Mouse (Mus musculus): ENCODE measurements at regions not wholly inside any gene's neighbourhood (a gene's known extent, or its start where the extent isn't known, plus 50 kb on each side); places are given as distances from the start of the nearest gene placed in this dataset.

DNA sequence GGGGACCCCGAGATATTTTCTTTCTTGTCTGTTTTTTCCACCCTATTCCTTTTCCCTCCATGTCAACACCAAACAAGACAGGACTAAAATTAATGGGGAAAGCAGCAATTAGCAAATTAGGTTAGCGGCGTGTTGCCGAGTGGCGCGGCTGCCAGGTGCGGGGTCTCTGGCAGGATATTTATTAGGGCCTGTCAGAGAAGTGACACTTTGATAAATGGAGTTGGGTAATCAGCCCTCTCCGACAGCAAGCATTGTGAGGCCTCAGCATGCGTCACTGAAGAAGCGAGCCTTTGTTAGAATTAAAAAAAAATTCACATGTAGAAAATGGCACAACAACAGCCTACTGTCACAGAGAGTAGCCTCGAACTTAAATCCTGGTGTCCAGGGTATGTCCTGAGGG is 162.3 kb downstream of the Dhx35 start:
- WGBS = 76% methylated on average over 11 of the region's 11 CpGs
- Histone ChIP-seq H3K9ac (ENCODE audit: low read depth, low read length) (no peak overlapping the region), H3K4me3 (no peak overlapping the region), H3K36me3 (ENCODE audit: control insufficient read depth, insufficient read depth, low read length) (no peaks in the 10 kb centered on the region), H3K27me3 (ENCODE audit: control insufficient read depth, insufficient read depth, low read length) (no peaks in the 10 kb centered on the region), H3K27ac (no peak overlapping the region), H3K79me2 (replicated peaks; ENCODE audit: control insufficient read depth, insufficient read depth, low read length) (no peaks in the 10 kb centered on the region), H3K4me1 (ENCODE audit: control insufficient read depth, insufficient read depth, low read length) (no peaks in the 10 kb centered on the region)
- TF ChIP-seq EP300 (IDR thresholded peaks at IDR 0.05; ENCODE audit: insufficient read depth, low read depth, low read length) = no peak
- TF ChIP-seq CTCF (IDR thresholded peaks at IDR 0.05) = no peak
- TF ChIP-seq POLR2A (IDR thresholded peaks at IDR 0.05; ENCODE audit: insufficient read depth, low read depth, low read length) = no peak
- intact Hi-C loops (cut with DNase I) = no loop called here
- no peak for DNase-seq

DNA sequence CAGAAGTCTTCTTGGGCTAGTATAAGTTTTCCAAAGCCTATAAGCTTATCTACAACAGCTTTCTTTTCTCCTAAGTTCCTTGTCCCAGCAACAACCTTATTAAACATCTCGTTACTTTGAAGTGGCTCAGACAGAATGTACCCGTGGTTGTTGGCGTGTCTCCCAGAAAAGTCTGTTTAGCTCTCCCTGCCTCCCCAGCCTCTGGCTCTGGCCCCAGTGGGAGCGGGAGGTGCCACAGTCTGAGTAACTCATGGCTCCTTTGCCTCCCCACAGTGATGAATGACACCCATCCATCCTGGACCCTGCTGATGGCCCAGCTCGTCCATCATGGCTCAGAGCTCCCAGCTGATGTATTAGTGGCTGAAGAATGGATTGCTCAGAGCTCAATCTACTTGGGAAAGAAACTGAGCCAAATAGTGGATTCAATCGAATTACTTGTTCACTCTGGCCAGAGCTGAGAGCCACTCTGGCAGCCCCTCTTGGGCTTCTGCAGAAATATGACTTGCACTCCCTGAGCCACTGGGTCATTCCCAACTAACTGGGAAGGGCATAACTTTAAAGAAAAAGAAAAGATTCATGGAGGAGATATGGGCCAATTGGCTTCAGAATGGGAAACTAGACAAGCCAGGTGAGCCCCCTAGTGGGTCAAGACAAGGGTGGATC is 170.5 kb downstream of the Dhx35 start:
- H3K27ac ChIP-seq = no peak overlapping the region
- WGBS = 47% methylated on average over 6 of the region's 6 CpGs
- DNase-seq = peak; percentile 61 to 68
- no peaks in the 10 kb centered on the region for H3K27me3 ChIP-seq (ENCODE audit: control insufficient read depth, insufficient read depth, low read length)
- peaks cover 4% of the 10 kb centered on the region for H3K4me1 ChIP-seq (ENCODE audit: control insufficient read depth, insufficient read depth, low read length)
- no peaks in the 10 kb centered on the region for H3K79me2 ChIP-seq (replicated peaks; ENCODE audit: control insufficient read depth, insufficient read depth, low read length)
- intact Hi-C loops (cut with DNase I) = loop anchor here (5.0 kb wide), 1 partner anchor 48 kb away; no protein-coding TSS in a partner anchor
- no peak for TF ChIP-seq CTCF (IDR thresholded peaks at IDR 0.05)
- no peak for TF ChIP-seq POLR2A (IDR thresholded peaks at IDR 0.05; ENCODE audit: insufficient read depth, low read depth, low read length)
- TF ChIP-seq EP300 (IDR thresholded peaks at IDR 0.05; ENCODE audit: insufficient read depth, low read depth, low read length) = 0 out of 2 replicates have a peak, but pooled peaks have one; percentile 7
- H3K36me3 ChIP-seq (ENCODE audit: control insufficient read depth, insufficient read depth, low read length) = no peaks in the 10 kb centered on the region
- H3K9ac ChIP-seq (ENCODE audit: low read depth, low read length) = no peak overlapping the region
- no peak overlapping the region for H3K4me3 ChIP-seq

DNA sequence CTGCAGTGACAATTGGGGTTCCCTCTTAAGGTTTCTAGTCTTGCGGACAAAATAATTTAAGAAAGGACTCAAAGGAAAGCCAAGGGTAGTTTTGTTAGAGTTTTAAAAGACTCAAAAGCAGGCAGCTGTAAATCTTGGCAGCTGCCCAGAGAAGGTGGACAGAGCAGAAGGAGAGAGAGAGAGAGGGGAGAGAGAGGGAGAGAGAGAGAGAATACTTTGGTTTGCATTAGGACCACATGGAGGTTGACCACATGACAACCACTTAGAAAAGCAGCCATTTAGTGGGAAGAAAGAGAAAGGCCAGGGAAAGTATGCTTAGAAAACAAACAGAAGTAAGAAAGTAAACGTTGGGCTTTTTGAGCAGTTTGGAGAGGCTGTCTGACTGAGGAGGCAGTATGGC is 177.6 kb downstream of the Dhx35 start:
- H3K27ac ChIP-seq = no peak overlapping the region
- H3K9ac ChIP-seq (ENCODE audit: low read depth, low read length) = no peak overlapping the region
- 65% methylated on average over 2 of the region's 2 CpGs for WGBS
- H3K4me1 ChIP-seq (ENCODE audit: control insufficient read depth, insufficient read depth, low read length) = no peaks in the 10 kb centered on the region
- intact Hi-C loops (cut with DNase I) = no loop called here
- no peak for TF ChIP-seq CTCF (IDR thresholded peaks at IDR 0.05)
- H3K79me2 ChIP-seq (replicated peaks; ENCODE audit: control insufficient read depth, insufficient read depth, low read length) = no peaks in the 10 kb centered on the region
- no peaks in the 10 kb centered on the region for H3K27me3 ChIP-seq (ENCODE audit: control insufficient read depth, insufficient read depth, low read length)
- DNase-seq = no peak
- H3K36me3 ChIP-seq (ENCODE audit: control insufficient read depth, insufficient read depth, low read length) = no peaks in the 10 kb centered on the region
- no peak overlapping the region for H3K4me3 ChIP-seq

DNA sequence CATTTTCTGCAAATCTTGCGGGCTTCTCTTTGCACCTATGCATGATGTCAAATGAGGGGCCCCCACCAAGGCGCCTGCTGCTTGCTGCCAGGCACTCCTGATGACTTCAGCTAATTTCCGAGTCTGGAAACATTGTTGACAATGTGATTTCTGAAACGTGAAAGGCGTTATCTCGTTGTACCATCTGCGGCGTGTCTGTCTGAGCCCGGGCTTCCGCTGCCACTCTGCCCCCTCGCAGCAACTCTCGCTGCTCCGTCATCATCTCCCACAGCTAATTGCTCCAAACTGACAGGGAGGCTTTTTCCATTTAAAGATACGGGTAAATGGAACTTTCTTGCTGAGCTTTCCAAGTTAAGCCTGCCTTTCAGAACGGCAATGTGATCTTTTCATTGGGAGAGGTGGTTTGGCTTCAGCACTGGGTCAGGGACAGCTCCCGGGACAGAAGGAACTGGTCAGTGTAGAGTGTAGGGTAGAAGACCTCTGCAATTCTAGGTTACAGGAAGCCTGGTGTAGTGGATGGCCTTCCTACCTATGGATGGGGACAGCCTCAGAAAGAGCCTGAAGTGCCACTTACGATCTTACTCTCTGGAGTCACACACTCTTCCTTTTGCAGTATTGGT is 191.0 kb downstream of the Dhx35 start:
- Histone ChIP-seq H3K27me3 (ENCODE audit: control insufficient read depth, insufficient read depth, low read length) (no peaks in the 10 kb centered on the region), H3K36me3 (ENCODE audit: control insufficient read depth, insufficient read depth, low read length) (no peaks in the 10 kb centered on the region), H3K4me3 (no peak overlapping the region), H3K79me2 (replicated peaks; ENCODE audit: control insufficient read depth, insufficient read depth, low read length) (no peaks in the 10 kb centered on the region), H3K9ac (ENCODE audit: low read depth, low read length) (no peak overlapping the region), H3K4me1 (ENCODE audit: control insufficient read depth, insufficient read depth, low read length) (no peaks in the 10 kb centered on the region), H3K27ac (no peak overlapping the region)
- intact Hi-C loops (cut with DNase I) = loop anchor here (2.0 kb wide), 1 partner anchor 73 kb away; no protein-coding TSS in a partner anchor
- TF ChIP-seq POLR2A (IDR thresholded peaks at IDR 0.05; ENCODE audit: insufficient read depth, low read depth, low read length) = no peak
- no peak for TF ChIP-seq CTCF (IDR thresholded peaks at IDR 0.05)
- TF ChIP-seq EP300 (IDR thresholded peaks at IDR 0.05; ENCODE audit: insufficient read depth, low read depth, low read length) = no peak
- 68% methylated on average over 17 of the region's 17 CpGs for WGBS
- DNase-seq = peak; percentile 5 to 40

DNA sequence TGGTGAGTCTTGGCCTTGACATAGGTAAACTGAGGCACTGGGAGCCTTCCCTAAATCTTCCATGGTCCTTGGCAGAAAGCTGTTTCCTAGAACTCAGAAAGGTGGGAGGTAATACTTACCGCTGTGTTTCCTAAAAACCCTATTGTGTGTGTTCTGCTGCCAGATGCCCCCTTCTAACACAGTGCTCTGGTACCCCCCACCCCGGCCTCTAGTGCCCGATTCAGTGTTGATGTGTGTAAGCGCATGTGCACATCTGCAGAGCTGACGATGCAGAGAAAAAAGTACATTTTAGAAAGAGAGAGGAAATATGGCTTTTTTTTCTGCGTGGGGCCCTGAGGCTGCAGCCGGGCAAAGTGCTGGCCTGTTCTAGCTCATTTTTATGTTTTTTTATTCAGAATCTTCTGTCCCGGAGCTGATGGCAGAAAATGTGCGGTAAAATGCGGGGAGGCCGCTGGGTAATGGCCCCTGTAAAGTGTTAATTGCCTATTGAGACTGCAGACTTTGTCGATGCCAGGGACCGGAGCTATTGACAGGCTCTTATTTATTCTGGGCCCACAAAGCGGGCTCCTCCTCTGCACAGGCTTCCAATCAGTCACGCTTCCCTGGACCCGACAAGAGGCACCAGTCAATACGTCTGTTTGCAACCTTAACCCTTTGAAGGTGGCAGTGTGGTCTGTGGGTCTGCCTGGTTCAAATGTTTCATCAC is 208.0 kb downstream of the Dhx35 start:
- 63% methylated on average over 17 of the region's 17 CpGs for WGBS

DNA sequence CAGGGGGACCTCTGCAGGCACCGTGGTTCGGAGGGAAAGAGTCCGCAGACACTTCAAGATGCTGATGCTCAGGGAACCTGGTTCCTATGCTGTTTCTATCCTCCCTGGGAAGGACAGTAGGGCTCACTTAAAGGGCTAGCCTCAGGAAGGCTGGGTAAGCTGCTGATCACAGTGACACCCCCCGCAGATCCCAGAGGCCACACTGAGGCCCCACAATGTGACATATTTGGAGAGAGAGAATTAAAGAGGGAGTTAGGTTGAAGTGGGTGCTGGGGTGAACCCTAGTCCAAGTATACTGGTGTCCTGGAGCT is 208.5 kb downstream of the Dhx35 start:
- DNase-seq = no peak
- no peaks in the 10 kb centered on the region for H3K36me3 ChIP-seq (ENCODE audit: control insufficient read depth, insufficient read depth, low read length)
- no peaks in the 10 kb centered on the region for H3K4me1 ChIP-seq (ENCODE audit: control insufficient read depth, insufficient read depth, low read length)
- H3K79me2 ChIP-seq (replicated peaks; ENCODE audit: control insufficient read depth, insufficient read depth, low read length) = no peaks in the 10 kb centered on the region
- no peaks in the 10 kb centered on the region for H3K27me3 ChIP-seq (ENCODE audit: control insufficient read depth, insufficient read depth, low read length)
- intact Hi-C loops (cut with DNase I) = no loop called here
- 75% methylated on average over 4 of the region's 4 CpGs for WGBS
- no peak overlapping the region for H3K4me3 ChIP-seq
- TF ChIP-seq POLR2A (IDR thresholded peaks at IDR 0.05; ENCODE audit: insufficient read depth, low read depth, low read length) (no peak), EP300 (IDR thresholded peaks at IDR 0.05; ENCODE audit: insufficient read depth, low read depth, low read length) (no peak), CTCF (IDR thresholded peaks at IDR 0.05) (no peak)
- H3K27ac ChIP-seq = no peak overlapping the region
- H3K9ac ChIP-seq (ENCODE audit: low read depth, low read length) = no peak overlapping the region

More for the DNA sequence above, 208.0 kb downstream of the Dhx35 start:
- Histone ChIP-seq H3K36me3 (ENCODE audit: control insufficient read depth, insufficient read depth, low read length) (no peaks in the 10 kb centered on the region), H3K4me1 (ENCODE audit: control insufficient read depth, insufficient read depth, low read length) (no peaks in the 10 kb centered on the region), H3K27ac (no peak overlapping the region), H3K9ac (ENCODE audit: low read depth, low read length) (no peak overlapping the region), H3K4me3 (no peak overlapping the region), H3K27me3 (ENCODE audit: control insufficient read depth, insufficient read depth, low read length) (no peaks in the 10 kb centered on the region), H3K79me2 (replicated peaks; ENCODE audit: control insufficient read depth, insufficient read depth, low read length) (no peaks in the 10 kb centered on the region)
- intact Hi-C loops (cut with DNase I) = no loop called here
- no peak for DNase-seq
- no peak for TF ChIP-seq EP300 (IDR thresholded peaks at IDR 0.05; ENCODE audit: insufficient read depth, low read depth, low read length)
- no peak for TF ChIP-seq POLR2A (IDR thresholded peaks at IDR 0.05; ENCODE audit: insufficient read depth, low read depth, low read length)
- TF ChIP-seq CTCF (IDR thresholded peaks at IDR 0.05) = no peak
